Mouse (Mus musculus): Measurements from ENCODE around the gene Fbxo42. TPM values are rescaled to one million over a fixed set of nuclear protein-coding genes. Genes with fewer than 3 reads are reported as not detected.

Fbxo42 gene
- 23.3 and 23.8 TPM in 2 replicates for polyA plus RNA-seq (2015; fragmentation: Nextera tagmentation; extraction: Ambion mirVana)

GRCm38 (mm10) chr4:141147112-141148008 is at the start of gene Fbxo42:
Gene Fbxo42 (plus strand): TSS chr4:141147913.
- peak within 1 kb of the TSS; percentile 80 for H3K4me2 ChIP-seq
- WGBS = 10% methylated on average over 51 of the region's 58 CpGs
- H3K4me1 ChIP-seq = peaks cover 35% of the 10 kb centered on the region
- H3K9me3 ChIP-seq (replicated peaks) = no peaks in the 10 kb centered on the region
- peak within 1 kb of the TSS; percentile 93 for H3K27ac ChIP-seq (replicated peaks)
- H3K36me3 ChIP-seq = no peaks in the 10 kb centered on the region
- 0 out of 2 replicates have a peak, but pooled peaks cover 5% of the 10 kb centered on the region for H3K27me3 ChIP-seq (replicated peaks)
- H3K4me3 ChIP-seq (replicated peaks) = peak within 1 kb of the TSS; percentile 98
- peak; percentile 87 for ATAC-seq (ENCODE audit: low FRiP score)
- H3K9ac ChIP-seq (replicated peaks) = peak within 1 kb of the TSS; percentile 99

- H3K4me3 ChIP-seq (replicated peaks) = no peak overlapping the region
- 81% methylated on average over 4 of the region's 4 CpGs for WGBS
- no peaks in the 10 kb centered on the region for H3K27me3 ChIP-seq (replicated peaks)
- H3K9me3 ChIP-seq (replicated peaks) = no peaks in the 10 kb centered on the region
- H3K27ac ChIP-seq (replicated peaks) = no peak overlapping the region
- H3K36me3 ChIP-seq = no peaks in the 10 kb centered on the region
- no peaks in the 10 kb centered on the region for H3K4me1 ChIP-seq
- H3K9ac ChIP-seq (replicated peaks) = no peak overlapping the region
- no peak for ATAC-seq (ENCODE audit: low FRiP score)
- no peak overlapping the region for H3K4me2 ChIP-seq
Observed at GRCm38 (mm10) chr4:141098935-141099334, 48.8 kb upstream of the Fbxo42 start.

DNA sequence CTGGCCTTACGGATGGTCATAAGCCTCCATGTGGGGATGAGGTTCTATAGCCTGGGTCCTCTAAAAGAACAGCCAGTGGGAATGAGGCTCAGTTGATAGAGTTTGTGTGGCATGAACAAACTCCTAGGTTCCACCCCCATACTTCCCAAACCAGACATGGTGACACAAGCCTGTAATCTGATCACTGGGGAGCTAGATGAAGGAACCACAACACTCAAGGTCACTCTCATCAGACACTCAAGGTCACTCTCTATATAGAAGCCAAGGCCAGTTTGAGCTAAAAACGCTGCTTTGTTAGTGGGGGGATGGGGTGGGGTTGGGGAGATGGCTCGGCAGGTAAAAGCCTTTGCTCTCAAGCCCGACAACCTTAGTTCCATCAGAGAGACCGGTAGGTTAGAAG is 47.8 kb upstream of the Fbxo42 start:
- H3K4me3 ChIP-seq (replicated peaks) = no peak overlapping the region
- ATAC-seq (ENCODE audit: low FRiP score) = no peak
- no peaks in the 10 kb centered on the region for H3K36me3 ChIP-seq
- H3K4me2 ChIP-seq = no peak overlapping the region
- no peak overlapping the region for H3K9ac ChIP-seq (replicated peaks)
- H3K4me1 ChIP-seq = no peaks in the 10 kb centered on the region
- no peak overlapping the region for H3K27ac ChIP-seq (replicated peaks)
- no peaks in the 10 kb centered on the region for H3K9me3 ChIP-seq (replicated peaks)
- no peaks in the 10 kb centered on the region for H3K27me3 ChIP-seq (replicated peaks)
- WGBS = 84% methylated on average over 5 of the region's 5 CpGs

- Histone ChIP-seq H3K4me1 (no peaks in the 10 kb centered on the region), H3K4me3 (replicated peaks) (no peak overlapping the region), H3K27me3 (replicated peaks) (no peaks in the 10 kb centered on the region), H3K36me3 (no peaks in the 10 kb centered on the region), H3K4me2 (no peak overlapping the region), H3K27ac (replicated peaks) (no peak overlapping the region), H3K9me3 (replicated peaks) (no peaks in the 10 kb centered on the region), H3K9ac (replicated peaks) (no peak overlapping the region)
- ATAC-seq (ENCODE audit: low FRiP score) = no peak
- WGBS = 93% methylated on average over 9 of the region's 9 CpGs
Observed at GRCm38 (mm10) chr4:141101291-141101690, 46.4 kb upstream of the Fbxo42 start.

DNA sequence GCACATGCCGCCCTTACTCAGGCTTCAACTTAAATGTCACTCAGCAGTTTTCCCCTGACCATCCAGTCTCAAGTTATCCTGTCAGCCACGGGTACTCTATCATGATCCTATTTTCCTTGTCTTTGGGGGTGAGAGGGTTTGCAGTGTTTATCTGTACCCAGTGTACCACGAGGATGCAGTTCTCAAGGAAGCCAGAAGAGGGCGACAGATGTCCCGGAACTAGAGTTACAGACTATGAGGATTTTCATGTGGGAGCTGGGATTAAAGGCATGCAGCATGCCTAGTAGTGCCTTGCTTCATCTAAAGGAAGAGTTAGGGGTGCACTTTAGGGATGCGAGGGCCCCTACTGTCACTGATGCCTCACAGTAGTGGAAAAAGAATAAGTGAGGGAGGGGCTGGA is 45.9 kb upstream of the Fbxo42 start:
- Histone ChIP-seq H3K27ac (replicated peaks) (no peak overlapping the region), H3K9me3 (replicated peaks) (no peaks in the 10 kb centered on the region), H3K4me3 (replicated peaks) (no peak overlapping the region), H3K9ac (replicated peaks) (no peak overlapping the region), H3K4me1 (no peaks in the 10 kb centered on the region), H3K36me3 (no peaks in the 10 kb centered on the region), H3K27me3 (replicated peaks) (no peaks in the 10 kb centered on the region), H3K4me2 (no peak overlapping the region)
- ATAC-seq (ENCODE audit: low FRiP score) = no peak
- 70% methylated on average over 6 of the region's 6 CpGs for WGBS

- Histone ChIP-seq H3K4me3 (replicated peaks) (no peak overlapping the region), H3K9ac (replicated peaks) (no peak overlapping the region), H3K4me2 (no peak overlapping the region), H3K4me1 (no peaks in the 10 kb centered on the region), H3K36me3 (peaks cover 12% of the 10 kb centered on the region), H3K27me3 (replicated peaks) (no peaks in the 10 kb centered on the region), H3K9me3 (replicated peaks) (no peaks in the 10 kb centered on the region), H3K27ac (replicated peaks) (no peak overlapping the region)
- 76% methylated on average over 16 of the region's 16 CpGs for WGBS
- no peak for ATAC-seq (ENCODE audit: low FRiP score)
Observed at GRCm38 (mm10) chr4:141106526-141107183, 41.1 kb upstream of the Fbxo42 start.

DNA sequence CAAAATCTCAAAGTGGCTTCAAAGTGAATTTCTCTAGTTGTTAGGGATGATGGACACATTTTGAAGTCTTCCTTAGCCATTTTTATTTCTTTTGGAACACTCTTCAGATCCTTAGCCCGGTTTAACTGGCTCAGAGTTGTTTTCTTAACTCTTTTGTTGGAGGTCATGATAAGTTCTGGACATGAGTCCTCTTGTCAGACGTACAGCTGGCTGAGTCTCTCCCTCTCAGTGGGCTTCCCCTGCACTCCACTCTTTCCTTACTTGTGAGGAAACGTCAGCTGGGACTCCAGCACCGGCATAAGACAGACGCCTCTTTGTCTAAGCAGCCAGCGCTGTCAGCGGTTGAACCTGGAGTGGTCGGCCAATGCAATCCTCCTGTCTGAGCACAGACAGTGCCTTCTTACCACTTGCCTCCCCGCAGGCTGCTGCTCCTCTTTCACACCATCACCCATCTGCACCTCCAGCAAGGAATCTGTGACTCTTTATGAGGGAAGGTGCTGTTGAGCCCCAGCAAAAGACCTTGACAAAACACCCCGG is 39.4 kb upstream of the Fbxo42 start:
- H3K4me2 ChIP-seq = no peak overlapping the region
- H3K9ac ChIP-seq (replicated peaks) = no peak overlapping the region
- ATAC-seq (ENCODE audit: low FRiP score) = peak; percentile 21; the same call in 1 of the 2 replicates
- no peaks in the 10 kb centered on the region for H3K4me1 ChIP-seq
- no peak overlapping the region for H3K4me3 ChIP-seq (replicated peaks)
- H3K27ac ChIP-seq (replicated peaks) = no peak overlapping the region
- H3K36me3 ChIP-seq = peaks cover 26% of the 10 kb centered on the region
- H3K27me3 ChIP-seq (replicated peaks) = no peaks in the 10 kb centered on the region
- WGBS = 47% methylated on average over 10 of the region's 10 CpGs
- no peaks in the 10 kb centered on the region for H3K9me3 ChIP-seq (replicated peaks)

DNA sequence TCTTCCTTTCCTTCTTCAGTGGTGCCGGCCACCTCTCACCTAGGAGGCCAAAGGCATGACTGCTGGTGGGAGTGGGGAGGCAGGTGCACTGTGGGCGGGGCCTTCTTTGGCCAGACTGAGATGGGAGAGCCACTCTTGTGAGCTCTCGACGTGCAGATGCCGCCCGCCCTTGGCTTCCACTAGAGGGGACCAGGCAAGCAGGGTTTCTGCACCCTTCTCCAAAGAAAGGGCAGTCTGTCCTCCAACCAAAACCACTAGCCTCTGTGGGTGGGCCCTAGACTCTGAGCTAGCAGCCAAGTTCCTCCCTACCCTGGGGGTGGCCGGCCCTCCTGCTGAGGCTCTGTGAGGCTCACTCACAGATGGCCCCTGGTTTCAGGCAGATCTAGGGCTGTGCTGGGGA is 33.9 kb upstream of the Fbxo42 start:
- ATAC-seq (ENCODE audit: low FRiP score) = no peak
- Histone ChIP-seq H3K9ac (replicated peaks) (no peak overlapping the region), H3K27ac (replicated peaks) (0 out of 2 replicates have a peak overlapping the region, but pooled peaks have one; percentile 34), H3K4me3 (replicated peaks) (no peak overlapping the region), H3K9me3 (replicated peaks) (no peaks in the 10 kb centered on the region), H3K27me3 (replicated peaks) (no peaks in the 10 kb centered on the region), H3K4me1 (peaks cover 5% of the 10 kb centered on the region; the same call in 1 of the 2 replicates), H3K4me2 (no peak overlapping the region), H3K36me3 (peaks cover 60% of the 10 kb centered on the region)
- WGBS = 81% methylated on average over 7 of the region's 7 CpGs

- no peaks in the 10 kb centered on the region for H3K9me3 ChIP-seq (replicated peaks)
- H3K9ac ChIP-seq (replicated peaks) = no peak overlapping the region
- ATAC-seq (ENCODE audit: low FRiP score) = no peak; the same call in 1 of the 2 replicates
- no peaks in the 10 kb centered on the region for H3K27me3 ChIP-seq (replicated peaks)
- H3K4me3 ChIP-seq (replicated peaks) = no peak overlapping the region
- no peak overlapping the region for H3K4me2 ChIP-seq
- peaks cover 60% of the 10 kb centered on the region for H3K36me3 ChIP-seq
- 86% methylated on average over 6 of the region's 6 CpGs for WGBS
- H3K27ac ChIP-seq (replicated peaks) = peak overlapping the region; percentile 34; the same call in 1 of the 2 replicates
- H3K4me1 ChIP-seq = peaks cover 13% of the 10 kb centered on the region; the same call in 1 of the 2 replicates
Observed at GRCm38 (mm10) chr4:141114521-141114981, 33.2 kb upstream of the Fbxo42 start.

DNA sequence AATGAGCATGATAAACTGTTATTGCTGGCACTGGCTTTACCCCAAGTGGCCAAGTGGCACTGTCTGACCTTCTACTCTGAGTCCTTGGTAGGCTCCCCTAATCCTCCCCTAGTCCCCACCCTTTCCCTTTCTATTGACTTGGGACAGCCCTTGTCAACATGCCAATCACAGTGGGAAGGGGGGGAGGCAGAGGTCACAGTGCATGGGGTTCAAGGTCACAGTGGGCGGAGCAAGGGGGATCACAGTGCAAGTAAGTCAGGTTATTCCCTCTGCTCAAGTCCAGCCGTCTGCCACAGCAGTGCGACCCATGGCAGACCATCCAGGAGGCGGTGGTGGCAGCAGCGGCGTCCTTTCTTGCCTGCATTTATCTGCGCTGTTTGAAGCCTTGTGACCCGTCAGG is 32.3 kb upstream of the Fbxo42 start:
- no peak overlapping the region for H3K27ac ChIP-seq (replicated peaks)
- H3K9ac ChIP-seq (replicated peaks) = no peak overlapping the region
- no peak overlapping the region for H3K4me3 ChIP-seq (replicated peaks)
- 86% methylated on average over 8 of the region's 8 CpGs for WGBS
- H3K4me1 ChIP-seq = peaks cover 13% of the 10 kb centered on the region
- H3K9me3 ChIP-seq (replicated peaks) = no peaks in the 10 kb centered on the region
- no peak for ATAC-seq (ENCODE audit: low FRiP score)
- no peak overlapping the region for H3K4me2 ChIP-seq
- no peaks in the 10 kb centered on the region for H3K27me3 ChIP-seq (replicated peaks)
- peaks cover 59% of the 10 kb centered on the region for H3K36me3 ChIP-seq

DNA sequence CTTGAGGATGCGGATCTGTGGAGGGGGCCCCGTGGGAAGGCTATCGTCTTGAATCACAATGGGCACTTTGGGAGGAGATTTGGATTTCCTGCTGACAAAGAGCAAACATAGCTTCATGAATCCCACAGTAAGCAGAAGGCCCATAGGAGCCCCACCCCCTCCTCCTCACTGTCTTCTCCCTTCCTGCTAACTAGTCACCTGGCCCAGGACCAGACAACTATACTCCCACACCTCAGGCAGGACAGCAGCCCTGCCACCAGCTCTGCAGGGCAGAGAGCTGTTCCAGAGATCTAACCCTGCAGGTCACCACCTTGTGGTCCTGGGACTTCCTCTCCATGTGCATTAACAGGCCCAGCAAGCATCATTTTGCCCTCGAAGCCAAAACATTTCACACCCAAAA is 29.0 kb upstream of the Fbxo42 start:
- peaks cover 25% of the 10 kb centered on the region for H3K4me1 ChIP-seq
- H3K36me3 ChIP-seq = peaks cover 32% of the 10 kb centered on the region
- no peak for ATAC-seq (ENCODE audit: low FRiP score)
- WGBS = 81% methylated on average over 4 of the region's 4 CpGs
- H3K4me2 ChIP-seq = no peak overlapping the region
- H3K9ac ChIP-seq (replicated peaks) = no peak overlapping the region; the same call in 1 of the 2 replicates
- no peak overlapping the region for H3K4me3 ChIP-seq (replicated peaks)
- no peaks in the 10 kb centered on the region for H3K27me3 ChIP-seq (replicated peaks)
- H3K9me3 ChIP-seq (replicated peaks) = no peaks in the 10 kb centered on the region
- no peak overlapping the region; the same call in 1 of the 2 replicates for H3K27ac ChIP-seq (replicated peaks)

All from neural tube, embryonic 15.5 days (tissue).